Comparison of ENCODE assay signal across 20 mouse cellular contexts in the genomic region with DNA sequence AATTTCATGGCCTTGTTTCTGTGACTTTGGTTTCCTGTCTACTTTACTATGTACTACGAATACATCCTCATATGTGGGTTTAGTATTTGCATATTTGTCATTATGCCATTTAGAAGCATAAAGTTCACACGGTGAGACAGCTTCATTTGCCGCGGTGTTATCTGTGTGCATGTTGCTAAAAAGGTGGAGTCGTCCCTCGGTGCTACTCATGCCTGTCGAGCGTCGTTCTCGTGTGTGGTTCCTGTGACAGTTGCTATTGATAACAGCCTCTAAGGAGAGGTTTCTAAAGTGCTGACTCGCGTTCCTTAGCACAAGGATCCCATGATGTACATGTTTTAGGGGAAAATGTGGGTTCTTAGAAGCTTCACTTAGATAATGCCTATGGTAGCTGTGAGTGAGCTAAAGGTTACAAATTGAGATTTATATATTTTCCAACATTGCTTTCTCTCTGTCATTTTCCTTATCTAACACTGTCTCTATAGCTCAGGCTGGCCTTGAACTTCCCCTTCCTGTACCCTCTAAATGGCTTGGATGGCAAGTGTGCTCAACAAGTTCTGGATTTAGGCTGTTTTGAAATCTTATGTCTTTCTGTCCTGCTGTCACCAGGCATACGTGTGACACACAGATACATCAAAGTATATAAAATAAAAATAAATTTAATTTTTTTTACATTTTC. TPM values are rescaled to one million over a fixed set of nuclear protein-coding genes. Genes with fewer than 3 reads are reported as not detected.
DNase-seq lines count a peak whose midpoint lies in the region; ATAC-seq lines count a peak whose summit lies in the region.
"Had no signal": no experiment of that assay in that cellular context is flagged by ENCODE, and none has a peak within 500 bp of the region (broad histone marks: within the 10 kb centered on the region; RNA-seq: fewer than 3 reads in every experiment).

No protein-coding gene starts in this region.

- no peak overlapping the region for H3K27ac ChIP-seq in liver, embryonic 16.5 days (ENCODE audit: low read length)
- no peak overlapping the region for H3K27ac ChIP-seq in hindbrain, embryonic 16.5 days (ENCODE audit: low read depth, low read length)
- H3K27ac ChIP-seq: embryonic facial prominence, embryonic 15.5 days; forebrain, embryonic 12.5 days; hindbrain, embryonic 10.5 days; limb, embryonic 15.5 days; midbrain, embryonic 12.5 days; neural tube, embryonic 13.5 days had no signal

- no peaks in the 10 kb centered on the region for H3K9me3 ChIP-seq in liver, embryonic 16.5 days (replicated peaks; ENCODE audit: control insufficient read depth, low read length)
- no peaks in the 10 kb centered on the region for H3K9me3 ChIP-seq in hindbrain, embryonic 16.5 days (ENCODE audit: control insufficient read depth, low read length)
- H3K9me3 ChIP-seq: embryonic facial prominence, embryonic 15.5 days; forebrain, embryonic 12.5 days; hindbrain, embryonic 10.5 days; limb, embryonic 15.5 days; midbrain, embryonic 12.5 days; neural tube, embryonic 13.5 days had no signal

- H3K4me2 ChIP-seq in liver, embryonic 16.5 days (ENCODE audit: low read depth, low read length): no peak overlapping the region
- no peak overlapping the region for H3K4me2 ChIP-seq in hindbrain, embryonic 16.5 days (ENCODE audit: low read length)
- H3K4me2 ChIP-seq: embryonic facial prominence, embryonic 15.5 days; forebrain, embryonic 12.5 days; limb, embryonic 15.5 days; midbrain, embryonic 12.5 days; neural tube, embryonic 13.5 days had no signal

- H3K27me3 ChIP-seq in liver, embryonic 16.5 days (ENCODE audit: control insufficient read depth, insufficient read depth, low read depth, low read length): no peaks in the 10 kb centered on the region
- H3K27me3 ChIP-seq in hindbrain, embryonic 16.5 days (replicated peaks; ENCODE audit: control insufficient read depth, insufficient read depth, low read length): no peaks in the 10 kb centered on the region
- H3K27me3 ChIP-seq: embryonic facial prominence, embryonic 15.5 days; forebrain, embryonic 12.5 days; limb, embryonic 15.5 days; midbrain, embryonic 12.5 days; neural tube, embryonic 13.5 days had no signal

- peaks cover 15% of the 10 kb centered on the region for H3K36me3 ChIP-seq in liver, embryonic 16.5 days (ENCODE audit: control insufficient read depth, insufficient read depth)
- peaks cover 48% of the 10 kb centered on the region for H3K36me3 ChIP-seq in hindbrain, embryonic 16.5 days (ENCODE audit: control insufficient read depth, insufficient read depth, low read length)

- H3K4me3 ChIP-seq in liver, embryonic 16.5 days (ENCODE audit: low read depth, low read length): no peak overlapping the region
- no peak overlapping the region for H3K4me3 ChIP-seq in hindbrain, embryonic 16.5 days (ENCODE audit: low read length)
- H3K4me3 ChIP-seq: embryonic facial prominence, embryonic 15.5 days; forebrain, embryonic 12.5 days; hindbrain, embryonic 10.5 days; limb, embryonic 15.5 days; midbrain, embryonic 12.5 days; neural tube, embryonic 13.5 days had no signal

- peaks cover 2% of the 10 kb centered on the region for H3K4me1 ChIP-seq in liver, embryonic 16.5 days (ENCODE audit: control insufficient read depth, low read depth, low read length)
- no peaks in the 10 kb centered on the region for H3K4me1 ChIP-seq in hindbrain, embryonic 16.5 days (ENCODE audit: control insufficient read depth, insufficient read depth, low read depth, low read length)
- H3K4me1 ChIP-seq: embryonic facial prominence, embryonic 15.5 days; forebrain, embryonic 12.5 days; hindbrain, embryonic 10.5 days; limb, embryonic 15.5 days; midbrain, embryonic 12.5 days; neural tube, embryonic 13.5 days had no signal

- 21% methylated on average over 13 of the region's 13 CpGs for WGBS in liver, embryonic 16.5 days (ENCODE audit: insufficient replicate concordance)
- 93% methylated on average over 13 of the region's 13 CpGs for WGBS in hindbrain, embryonic 16.5 days

- H3K9ac ChIP-seq in liver, embryonic 16.5 days (ENCODE audit: low read depth, low read length): no peak overlapping the region
- no peak overlapping the region for H3K9ac ChIP-seq in hindbrain, embryonic 16.5 days (ENCODE audit: low read depth, low read length)
- H3K9ac ChIP-seq: embryonic facial prominence, embryonic 15.5 days; forebrain, embryonic 12.5 days; limb, embryonic 15.5 days; midbrain, embryonic 12.5 days; neural tube, embryonic 13.5 days had no signal

- DNase-seq in CD4-positive, CD25-positive, alpha-beta regulatory T cell, adult 2 months (ENCODE audit: low read depth, low spot score): peak; percentile 10
- DNase-seq in MEL-GATA-1-ER (ENCODE audit: extremely low read depth, low read depth): peak; percentile 62
- no peak for DNase-seq in layer of hippocampus, adult 11-12 months (ENCODE audit: low spot score)
- DNase-seq in urinary bladder, postnatal 14 days (ENCODE audit: low spot score): no peak
- DNase-seq: adrenal gland, postnatal 10 days; cerebellum, postnatal 10 days; embryo, embryonic 11 days; kidney, adult 9 months; layer of hippocampus, postnatal 36 days; lung, postnatal 14 days; thymus, adult 2 months had no signal

- peak; percentile 78 for ATAC-seq in erythroid progenitor cell, adult 5-6 weeks (replicated peaks; ENCODE audit: low FRiP score, poor library complexity, severe bottlenecking)
- ATAC-seq in liver, embryonic 16.5 days (ENCODE audit: low read depth): peak; percentile 90
- no peak for ATAC-seq in hindbrain, embryonic 16.5 days

RNA-seq across cellular contexts. Expression of a gene that starts 41.7 kb away (rescaled TPM):
- total RNA-seq in erythroid progenitor cell, adult 5-6 weeks (2015; ENCODE audit: low replicate concordance): 6.5 and 8.0 TPM in 2 replicates
- 8.6 and 9.9 TPM in 2 replicates for total RNA-seq in erythroid progenitor cell, adult 5-6 weeks (2017; ENCODE audit: low replicate concordance)
- polyA plus RNA-seq in liver, embryonic 16.5 days (2015; fragmentation: Nextera tagmentation; extraction: Ambion mirVana): 33.4 and 34.2 TPM in 2 replicates
- polyA plus RNA-seq in hindbrain, embryonic 16.5 days (2015; fragmentation: Nextera tagmentation; extraction: Ambion mirVana): 60.3 and 64.2 TPM in 2 replicates

RNA-seq across cellular contexts. Expression of a gene that starts 49.8 kb away (rescaled TPM):
- total RNA-seq in erythroid progenitor cell, adult 5-6 weeks (2015; ENCODE audit: low replicate concordance): 12.6 and 36.0 TPM in 2 replicates
- total RNA-seq in erythroid progenitor cell, adult 5-6 weeks (2017; ENCODE audit: low replicate concordance): 16.9 and 19.0 TPM in 2 replicates
- polyA plus RNA-seq in liver, embryonic 16.5 days (2015; fragmentation: Nextera tagmentation; extraction: Ambion mirVana): 12.0 and 14.5 TPM in 2 replicates
- polyA plus RNA-seq in hindbrain, embryonic 16.5 days (2015; fragmentation: Nextera tagmentation; extraction: Ambion mirVana): 208 and 216 TPM in 2 replicates

Comparison
In these comparisons a context has a peak if more than half of its experiments do, and no peak if none do; other contexts are left out.
1. DNase-seq: peak in CD4-positive, CD25-positive, alpha-beta regulatory T cell, adult 2 months (single experiment) and MEL-GATA-1-ER (single experiment); none in layer of hippocampus, adult 11-12 months (single experiment) and urinary bladder, postnatal 14 days (single experiment).
2. RNA of a gene that starts 49.8 kb away (polyA plus RNA-seq): 208 to 216 TPM in hindbrain, embryonic 16.5 days; 12.0 to 14.5 TPM in liver, embryonic 16.5 days; every median in the first group is over 10 times any median in the second.